ENCODE assay signal across 8 mouse cellular contexts in genomic region chr14:30551509-30551908, GRCm38 (mm10). TPM values are rescaled to one million over a fixed set of nuclear protein-coding genes. Genes with fewer than 3 reads are reported as not detected.
DNase-seq lines count a peak whose midpoint lies in the region; ATAC-seq and TF ChIP-seq lines count a peak whose summit lies in the region.

No protein-coding gene starts in this region.

- no peak overlapping the region for H3ac ChIP-seq in myocyte (ENCODE audit: control insufficient read depth, insufficient read length)

- TF ChIP-seq POLR2A in myocyte (IDR thresholded peaks at IDR 0.05; ENCODE audit: insufficient read length, low read depth) = no peak
- TF ChIP-seq POLR2A in thymus, adult 2 months (IDR thresholded peaks at IDR 0.05; ENCODE audit: control insufficient read depth, extremely low read depth, insufficient read depth, low read length, poor library complexity) = no peak

- peaks cover 73% of the 10 kb centered on the region for H3K79me2 ChIP-seq in myocyte (ENCODE audit: control insufficient read depth, insufficient read depth)

- no peak overlapping the region for H3K9ac ChIP-seq in hindbrain, embryonic 11.5 days (ENCODE audit: low read depth, low read length)
- H3K9ac ChIP-seq in embryonic facial prominence, embryonic 15.5 days = no peak overlapping the region
- no peak overlapping the region for H3K9ac ChIP-seq in limb, embryonic 11.5 days (ENCODE audit: low read length)

- no peak for ATAC-seq in hindbrain, embryonic 11.5 days (ENCODE audit: low FRiP score)
- ATAC-seq in embryonic facial prominence, embryonic 15.5 days (ENCODE audit: insufficient number of reproducible peaks, low FRiP score, low TSS enrichment, low read depth) = no peak
- ATAC-seq in limb, embryonic 11.5 days (ENCODE audit: insufficient number of reproducible peaks, low FRiP score, low TSS enrichment, low read depth) = no peak

- no peaks in the 10 kb centered on the region for H3K27me3 ChIP-seq in hindbrain, embryonic 10.5 days (ENCODE audit: insufficient read depth, poor library complexity, severe bottlenecking)
- no peaks in the 10 kb centered on the region for H3K27me3 ChIP-seq in hindbrain, embryonic 11.5 days (ENCODE audit: control insufficient read depth, insufficient read depth, low read length)
- H3K27me3 ChIP-seq in embryonic facial prominence, embryonic 15.5 days = no peaks in the 10 kb centered on the region
- no peaks in the 10 kb centered on the region for H3K27me3 ChIP-seq in limb, embryonic 11.5 days (ENCODE audit: control insufficient read depth, insufficient read depth, low read length)
- no peaks in the 10 kb centered on the region for H3K27me3 ChIP-seq in myocyte (ENCODE audit: control insufficient read depth, insufficient read depth, insufficient read length)
- H3K27me3 ChIP-seq in thymus, adult 2 months (ENCODE audit: control insufficient read depth, insufficient read depth, low read length) = no peaks in the 10 kb centered on the region

- H3K4me3 ChIP-seq in hindbrain, embryonic 10.5 days = peak overlapping the region; percentile 88
- no peak overlapping the region for H3K4me3 ChIP-seq in hindbrain, embryonic 11.5 days (ENCODE audit: low read depth, low read length)
- peak overlapping the region; percentile 84; the same call in 1 of the 2 replicates for H3K4me3 ChIP-seq in embryonic facial prominence, embryonic 15.5 days (replicated peaks)
- H3K4me3 ChIP-seq in limb, embryonic 11.5 days (ENCODE audit: low read depth, low read length) = no peak overlapping the region
- no peak overlapping the region for H3K4me3 ChIP-seq in myocyte
- H3K4me3 ChIP-seq in thymus, adult 2 months (ENCODE audit: control insufficient read depth, insufficient read depth, low read length) = no peak overlapping the region

- H3K4me1 ChIP-seq in hindbrain, embryonic 10.5 days (replicated peaks) = peaks cover 45% of the 10 kb centered on the region
- 0 out of 2 replicates have a peak, but pooled peaks cover 9% of the 10 kb centered on the region for H3K4me1 ChIP-seq in hindbrain, embryonic 11.5 days (replicated peaks; ENCODE audit: control insufficient read depth, insufficient read depth, low read length)
- H3K4me1 ChIP-seq in embryonic facial prominence, embryonic 15.5 days = peaks cover 36% of the 10 kb centered on the region
- peaks cover 14% of the 10 kb centered on the region for H3K4me1 ChIP-seq in limb, embryonic 11.5 days (ENCODE audit: control insufficient read depth, insufficient read depth, low read length)
- peaks cover 23% of the 10 kb centered on the region for H3K4me1 ChIP-seq in thymus, adult 2 months (replicated peaks; ENCODE audit: control insufficient read depth, insufficient read depth, low read length)

- H3K27ac ChIP-seq in hindbrain, embryonic 10.5 days = 0 out of 2 replicates have a peak overlapping the region, but pooled peaks have one; percentile 10
- no peak overlapping the region for H3K27ac ChIP-seq in hindbrain, embryonic 11.5 days (ENCODE audit: low read depth, low read length)
- no peak overlapping the region for H3K27ac ChIP-seq in embryonic facial prominence, embryonic 15.5 days (replicated peaks)
- no peak overlapping the region for H3K27ac ChIP-seq in limb, embryonic 11.5 days (replicated peaks; ENCODE audit: low read depth, low read length)
- no peak overlapping the region for H3K27ac ChIP-seq in thymus, adult 2 months (ENCODE audit: control insufficient read depth, insufficient read depth, low read length)

- H3K36me3 ChIP-seq in hindbrain, embryonic 10.5 days = peaks cover 38% of the 10 kb centered on the region
- no peaks in the 10 kb centered on the region for H3K36me3 ChIP-seq in hindbrain, embryonic 11.5 days (ENCODE audit: control insufficient read depth, insufficient read depth, low read length)
- peaks cover 10% of the 10 kb centered on the region; the same call in 1 of the 2 replicates for H3K36me3 ChIP-seq in embryonic facial prominence, embryonic 15.5 days
- H3K36me3 ChIP-seq in limb, embryonic 11.5 days (ENCODE audit: control insufficient read depth, insufficient read depth, low read length) = peaks cover 2% of the 10 kb centered on the region; the same call in 1 of the 2 replicates
- H3K36me3 ChIP-seq in myocyte (ENCODE audit: control insufficient read depth, insufficient read depth) = no peaks in the 10 kb centered on the region
- no peaks in the 10 kb centered on the region for H3K36me3 ChIP-seq in thymus, adult 2 months (ENCODE audit: control insufficient read depth, insufficient read depth, low read length)

- no peak overlapping the region; the same call in 1 of the 2 replicates for H3K4me2 ChIP-seq in hindbrain, embryonic 11.5 days (replicated peaks; ENCODE audit: low read depth, low read length)
- peak overlapping the region; percentile 88 for H3K4me2 ChIP-seq in embryonic facial prominence, embryonic 15.5 days (replicated peaks)
- H3K4me2 ChIP-seq in limb, embryonic 11.5 days (ENCODE audit: low read depth, severe bottlenecking) = peak overlapping the region; percentile 92; the same call in 1 of the 2 replicates
- H3K4me2 ChIP-seq in myocyte (ENCODE audit: low read depth) = peak overlapping the region; percentile 64

- 79% methylated on average over 5 of the region's 5 CpGs for WGBS in hindbrain, embryonic 10.5 days
- 83% methylated on average over 5 of the region's 5 CpGs for WGBS in hindbrain, embryonic 11.5 days
- WGBS in embryonic facial prominence, embryonic 15.5 days = 72% methylated on average over 5 of the region's 5 CpGs
- WGBS in limb, embryonic 11.5 days = 84% methylated on average over 5 of the region's 5 CpGs
- WGBS in thymus, adult 2 months = 78% methylated on average over 5 of the region's 5 CpGs

- H3K9me3 ChIP-seq in hindbrain, embryonic 10.5 days = no peaks in the 10 kb centered on the region
- no peaks in the 10 kb centered on the region for H3K9me3 ChIP-seq in hindbrain, embryonic 11.5 days (ENCODE audit: control insufficient read depth, low read length)
- no peaks in the 10 kb centered on the region for H3K9me3 ChIP-seq in embryonic facial prominence, embryonic 15.5 days (replicated peaks)
- H3K9me3 ChIP-seq in limb, embryonic 11.5 days (ENCODE audit: control insufficient read depth, low read length) = no peaks in the 10 kb centered on the region

- TF ChIP-seq CTCF in thymus, adult 2 months (IDR thresholded peaks at IDR 0.05; ENCODE audit: borderline replicate concordance, control insufficient read depth, extremely low read depth, insufficient read depth, low read length, poor library complexity) = no peak

- no peak for DNase-seq in hindbrain, embryonic 10.5 days (ENCODE audit: low spot score)
- no peak for DNase-seq in hindbrain, embryonic 11.5 days (ENCODE audit: low spot score)
- no peak for DNase-seq in limb, embryonic 11.5 days (ENCODE audit: low spot score)
- DNase-seq in thymus, adult 2 months = no peak
- no peak for DNase-seq in embryo, embryonic 10.5 days (ENCODE audit: low spot score)
- no peak for DNase-seq in spleen, postnatal 36 days (ENCODE audit: low spot score in 2 of 2)

TF ChIP-seq in myocyte, 11 proteins besides CTCF, POLR2A, EP300 and RAD21:
- TF ChIP-seq REST (IDR thresholded peaks at IDR 0.05; ENCODE audit: insufficient read depth, insufficient read length) (no peak), TCF3 (IDR thresholded peaks at IDR 0.05; ENCODE audit: insufficient read length, low read depth) (no peak)

RNA-seq across cellular contexts. Expression of gene Tkt, which starts 3.4 kb away (rescaled TPM):
- 285 and 314 TPM in 2 replicates for polyA plus RNA-seq in hindbrain, embryonic 10.5 days (2016; fragmentation: Nextera tagmentation; extraction: Ambion mirVana)
- 65.8 and 131 TPM in 2 replicates for polyA plus RNA-seq in hindbrain, embryonic 11.5 days (2014; fragmentation: Nextera tagmentation; extraction: Ambion mirVana)
- 197 and 204 TPM in 2 replicates for polyA plus RNA-seq in embryonic facial prominence, embryonic 15.5 days (2015; fragmentation: Nextera tagmentation; extraction: Ambion mirVana)
- polyA plus RNA-seq in limb, embryonic 11.5 days (2014; fragmentation: Nextera tagmentation; extraction: Ambion mirVana) = 117 and 150 TPM in 2 replicates
- polyA plus RNA-seq in myocyte (2012; fragmentation: generic; extraction: Trizol) = 53.0 TPM
- polyA plus RNA-seq in thymus, adult 2 months (2012; rRNA removed) = 269 and 361 TPM in 2 replicates

Comparison
In these comparisons a context has a peak if more than half of its experiments do, and no peak if none do; other contexts are left out.
1. H3K4me3 ChIP-seq: peak in hindbrain, embryonic 10.5 days (single experiment) and embryonic facial prominence, embryonic 15.5 days (single experiment); none in hindbrain, embryonic 11.5 days (single experiment), limb, embryonic 11.5 days (single experiment), myocyte (single experiment) and thymus, adult 2 months (single experiment).